Mouse (Mus musculus) lung, adult 18-20 months (tissue): ENCODE measurements around the gene Mkks.

Experiments
- DNase-seq, 2 experiments: peaks; one replicate each; pipeline ENCODE4 v3.0.0; 2022; ENCODE audit warnings: mixed read lengths in 2 of 2

Gene Mkks

DNA sequence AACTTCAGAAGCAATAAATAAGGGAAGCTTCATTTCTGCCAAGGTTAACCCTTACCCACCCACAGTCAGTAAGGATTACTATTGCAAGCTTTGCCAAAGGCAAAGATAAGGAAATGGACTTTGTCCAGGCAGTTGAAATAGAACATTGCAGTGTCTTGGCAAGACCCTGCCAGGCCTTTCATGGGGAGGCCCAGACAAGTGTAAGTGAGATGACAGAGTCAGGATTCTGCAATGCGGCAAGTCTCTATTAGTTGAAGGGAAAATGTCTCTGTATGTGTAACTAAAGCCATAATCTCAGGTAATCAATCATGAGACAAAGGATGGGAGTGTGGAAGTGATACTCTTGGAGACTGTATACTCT lies 56.5 kb downstream of the Mkks start:
- DNase-seq, result no peak

DNA sequence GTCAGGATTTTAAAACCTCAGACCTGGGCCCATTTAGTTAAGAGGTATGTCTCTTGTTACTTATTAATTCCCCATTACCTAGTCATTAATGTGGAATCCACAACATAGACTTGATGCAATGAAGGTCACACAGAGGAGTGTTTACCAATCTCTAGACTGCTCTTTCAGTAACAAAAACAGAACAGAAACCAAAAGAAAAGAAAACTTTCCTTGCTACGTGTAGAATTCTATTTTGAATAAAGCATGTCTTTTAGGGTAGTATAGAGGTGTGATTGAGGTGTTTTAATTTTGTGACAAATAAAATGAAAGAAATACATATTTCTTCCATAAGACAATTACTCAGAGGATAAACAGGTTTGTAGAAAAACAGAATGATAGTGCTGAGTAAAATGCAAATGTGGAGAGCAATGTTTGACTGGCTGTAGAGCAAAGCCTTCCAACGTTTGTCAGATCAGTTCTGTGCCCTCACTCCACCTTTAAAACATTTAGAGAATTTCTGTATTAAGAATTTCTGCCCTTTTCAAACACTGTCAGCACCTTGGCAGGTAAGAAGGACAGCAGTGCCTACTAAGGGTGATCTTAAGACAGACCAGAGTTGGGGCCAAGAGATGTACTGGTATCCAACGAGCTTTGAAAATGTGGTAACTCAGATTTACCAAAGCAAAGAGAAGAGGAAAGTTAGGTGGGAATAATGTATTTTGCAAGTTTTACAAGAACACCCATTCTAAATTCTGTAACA lies 57.0 kb downstream of the Mkks start:
- DNase-seq, result no peak

DNA sequence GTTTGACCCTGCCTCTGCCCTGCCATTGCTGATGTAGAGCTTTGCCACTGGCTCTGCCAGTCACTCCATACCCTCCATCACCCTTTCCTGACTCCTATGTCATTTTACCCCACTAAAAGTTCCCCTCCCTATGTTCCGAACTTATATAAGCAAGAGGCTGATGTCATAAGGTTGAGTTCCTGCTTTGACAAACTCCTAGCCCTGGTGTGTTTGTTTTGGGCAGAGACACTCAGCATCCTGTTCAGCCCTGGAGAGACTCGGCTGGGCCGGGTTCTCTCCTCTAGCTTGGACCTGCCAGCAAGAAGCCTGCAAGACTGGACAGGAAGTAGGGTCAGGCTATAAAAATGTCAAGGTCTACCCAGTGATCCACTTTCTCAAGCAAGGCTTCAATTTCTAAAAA lies 58.3 kb downstream of the Mkks start:
- DNase-seq, result peak; percentile 4 to 9

DNA sequence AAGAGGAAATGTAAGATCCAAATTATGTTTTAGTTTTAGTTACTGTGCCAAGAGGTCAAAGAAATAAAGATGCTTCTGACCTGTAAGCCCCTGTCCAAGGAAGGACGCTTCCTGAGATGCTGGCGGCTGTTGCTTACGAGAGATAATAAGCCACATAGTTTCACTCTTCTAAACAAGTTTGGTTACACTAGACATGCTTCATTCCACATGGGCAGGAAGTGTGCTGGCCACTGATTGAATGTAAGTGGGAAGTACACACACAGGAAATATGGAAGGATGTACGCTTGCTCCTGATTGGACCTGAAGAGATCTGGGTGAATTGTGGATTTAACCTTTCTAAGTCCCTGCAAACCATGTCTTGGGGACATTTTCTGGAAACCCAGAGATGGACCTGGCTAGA lies 63.6 kb downstream of the Mkks start:
- DNase-seq, result no peak
